Comparison of ENCODE assay signal across 28 mouse cellular contexts in genomic region chr4:129998124-129998523, GRCm38 (mm10). TPM values are rescaled to one million over a fixed set of nuclear protein-coding genes. Genes with fewer than 3 reads are reported as not detected.
A peak's percentile ranks its signal among the peaks of the same experiment; 100 is the strongest.
DNase-seq lines count a peak whose midpoint lies in the region; ATAC-seq and TF ChIP-seq lines count a peak whose summit lies in the region.
"Had no signal": no experiment of that assay in that cellular context is flagged by ENCODE, and none has a peak within 500 bp of the region (broad histone marks: within the 10 kb centered on the region; RNA-seq: fewer than 3 reads in every experiment).

No protein-coding gene starts in this region.

- 53% methylated on average over 11 of the region's 11 CpGs for WGBS in limb, embryonic 12.5 days
- 54% methylated on average over 11 of the region's 11 CpGs for WGBS in limb, embryonic 10.5 days

- H3K4me1 ChIP-seq in limb, embryonic 12.5 days (replicated peaks): peaks cover 15% of the 10 kb centered on the region
- H3K4me1 ChIP-seq in limb, embryonic 10.5 days: peaks cover 8% of the 10 kb centered on the region
- H3K4me1 ChIP-seq in cortical plate, adult 2 months (ENCODE audit: control insufficient read depth, insufficient read depth, low read length): peaks cover 29% of the 10 kb centered on the region

- TF ChIP-seq POLR2A in cortical plate, adult 2 months (IDR thresholded peaks at IDR 0.05; ENCODE audit: extremely low read depth, insufficient read depth, low read length): peak; percentile 29; the same call in 1 of the 2 replicates

- H3K36me3 ChIP-seq in limb, embryonic 12.5 days: no peaks in the 10 kb centered on the region; the same call in 1 of the 2 replicates
- no peaks in the 10 kb centered on the region for H3K36me3 ChIP-seq in limb, embryonic 10.5 days
- H3K36me3 ChIP-seq: G1E; hindbrain, embryonic 15.5 days had no signal

- H3K4me2 ChIP-seq in limb, embryonic 12.5 days: no peak overlapping the region
- H3K4me2 ChIP-seq: hindbrain, embryonic 15.5 days; liver, embryonic 11.5 days; neural tube, embryonic 13.5 days had no signal

- no peak for TF ChIP-seq CTCF in cortical plate, adult 2 months (IDR thresholded peaks at IDR 0.05; ENCODE audit: extremely low read depth, insufficient read depth, low read length)

- no peak overlapping the region for H3K4me3 ChIP-seq in limb, embryonic 12.5 days (replicated peaks)
- H3K4me3 ChIP-seq in limb, embryonic 10.5 days: no peak overlapping the region
- no peak overlapping the region for H3K4me3 ChIP-seq in cortical plate, adult 2 months (ENCODE audit: insufficient read depth, low read length)
- H3K4me3 ChIP-seq: hindbrain, embryonic 15.5 days; midbrain, embryonic 10.5 days; myocyte; neural tube, embryonic 13.5 days had no signal

- no peak for ATAC-seq in limb, embryonic 12.5 days (ENCODE audit: insufficient number of reproducible peaks, insufficient read depth, low FRiP score, low TSS enrichment, low read depth)
- ATAC-seq: liver, postnatal 0 days; lung, postnatal 0 days; midbrain, embryonic 16.5 days had no signal

- DNase-seq in frontal cortex, adult 2 months (ENCODE audit: extremely low spot score in 1 of 2, low spot score in 1 of 2): peak; percentile 64 to 78
- no peak for DNase-seq in frontal cortex, postnatal 25 days (ENCODE audit: low spot score in 2 of 2)
- DNase-seq in limb, embryonic 10.5 days (ENCODE audit: low spot score): no peak
- DNase-seq in left cerebral cortex, adult 18-20 months (ENCODE audit: low spot score in 2 of 2): peak; percentile 73 to 80
- DNase-seq in cerebellum, postnatal 4 days (ENCODE audit: low spot score in 2 of 2): no peak
- DNase-seq: adrenal gland, adult 2 months; B cell, adult 2 months; cerebellum, adult 11-12 months; cerebellum, postnatal 14 days; kidney, adult 2 months; kidney, postnatal 10 days; layer of hippocampus, postnatal 36 days; liver, postnatal 0 days; retina, postnatal 1 day; thymus, adult 18-20 months; thymus, postnatal 36 days had no signal

- 0 out of 2 replicates have a peak overlapping the region, but pooled peaks have one; percentile 23 for H3K9ac ChIP-seq in limb, embryonic 12.5 days (replicated peaks)
- H3K9ac ChIP-seq: hindbrain, embryonic 15.5 days; liver, postnatal 0 days; neural tube, embryonic 13.5 days had no signal

- H3K27me3 ChIP-seq in limb, embryonic 12.5 days: peaks cover 60% of the 10 kb centered on the region
- peaks cover 79% of the 10 kb centered on the region for H3K27me3 ChIP-seq in limb, embryonic 10.5 days (ENCODE audit: low read depth, poor library complexity, severe bottlenecking)
- H3K27me3 ChIP-seq: hindbrain, embryonic 15.5 days; neural tube, embryonic 13.5 days had no signal

- H3K9me3 ChIP-seq in limb, embryonic 12.5 days: no peaks in the 10 kb centered on the region
- H3K9me3 ChIP-seq in limb, embryonic 10.5 days (replicated peaks): no peaks in the 10 kb centered on the region
- H3K9me3 ChIP-seq: G1E; hindbrain, embryonic 15.5 days; midbrain, embryonic 10.5 days; neural tube, embryonic 13.5 days had no signal

- no peak overlapping the region for H3K27ac ChIP-seq in limb, embryonic 12.5 days
- H3K27ac ChIP-seq in limb, embryonic 10.5 days: no peak overlapping the region
- no peak overlapping the region for H3K27ac ChIP-seq in cortical plate, adult 2 months (ENCODE audit: insufficient read depth, low read length)
- H3K27ac ChIP-seq: hindbrain, embryonic 15.5 days; macrophage; midbrain, embryonic 10.5 days; neural tube, embryonic 13.5 days had no signal

RNA-seq across cellular contexts. Expression of gene Adgrb2, which starts 13.5 kb away (rescaled TPM):
- polyA plus RNA-seq in frontal cortex, adult 2 months (2012; rRNA removed): 263 and 272 TPM in 2 replicates
- 3.1 and 3.6 TPM in 2 replicates for polyA plus RNA-seq in limb, embryonic 12.5 days (2016; fragmentation: Nextera tagmentation; extraction: Ambion mirVana)
- polyA plus RNA-seq in limb, embryonic 10.5 days (2016; fragmentation: Nextera tagmentation; extraction: Ambion mirVana): 0.45 and 0.84 TPM in 2 replicates
- polyA plus RNA-seq in cortical plate, adult 2 months (2012; rRNA removed): 306 and 345 TPM in 2 replicates
- 100 to 1,000 TPM; 366 to 382 TPM for total RNA-seq in left cerebral cortex, adult 18-20 months (2021)
- polyA plus RNA-seq: G1E; liver, postnatal 0 days; macrophage had no signal

RNA-seq across cellular contexts. Expression of gene Col16a1, which starts 49.5 kb away (rescaled TPM):
- polyA plus RNA-seq in frontal cortex, adult 2 months (2012; rRNA removed): 40.4 and 40.6 TPM in 2 replicates
- polyA plus RNA-seq in limb, embryonic 12.5 days (2016; fragmentation: Nextera tagmentation; extraction: Ambion mirVana): 24.2 and 30.9 TPM in 2 replicates
- 3.9 and 10.2 TPM in 2 replicates for polyA plus RNA-seq in limb, embryonic 10.5 days (2016; fragmentation: Nextera tagmentation; extraction: Ambion mirVana)
- 35.6 and 41.0 TPM in 2 replicates for polyA plus RNA-seq in cortical plate, adult 2 months (2012; rRNA removed)
- total RNA-seq in left cerebral cortex, adult 18-20 months (2021): 10 to 100 TPM; 14.6 to 15.8 TPM
- total RNA-seq: CH12.LX, G1E had no signal
- polyA plus RNA-seq: G1E, macrophage had no signal

Comparison
In these comparisons a context has a peak if more than half of its experiments do, and no peak if none do; other contexts are left out.
1. DNase-seq: peak in frontal cortex, adult 2 months (2 of 2) and left cerebral cortex, adult 18-20 months (2 of 2); none in frontal cortex, postnatal 25 days (0 of 2), limb, embryonic 10.5 days (single experiment) and cerebellum, postnatal 4 days (0 of 2).
2. RNA of gene Adgrb2, which starts 13.5 kb away (polyA plus RNA-seq): 306 to 345 TPM in cortical plate, adult 2 months and 263 to 272 TPM in frontal cortex, adult 2 months; 3.1 to 3.6 TPM in limb, embryonic 12.5 days and 0.45 to 0.84 TPM in limb, embryonic 10.5 days; every median in the first group is over 10 times any median in the second.